Mouse (Mus musculus) thymus, adult 2 months (tissue): ENCODE results near the gene Zfp618.

Experiments used
- CTCF ChIP-seq: fragments of 200-500 bp; IDR thresholded peaks from 2 replicates; pipeline ENCODE4 v1.5.1; 2012; ENCODE audit warnings: mild to moderate bottlenecking, control low read depth, low read length, moderate library complexity, borderline replicate concordance; ENCODE audit not compliant: control insufficient read depth, poor library complexity, insufficient read depth; ENCODE audit errors: extremely low read depth
- POLR2A ChIP-seq: fragments of 200-500 bp; IDR thresholded peaks from 2 replicates; pipeline ENCODE4 v1.6.1; 2012; ENCODE audit warnings: mild to moderate bottlenecking, low read length, control low read depth, moderate library complexity; ENCODE audit not compliant: control insufficient read depth, poor library complexity, insufficient read depth; ENCODE audit errors: extremely low read depth

DNA sequence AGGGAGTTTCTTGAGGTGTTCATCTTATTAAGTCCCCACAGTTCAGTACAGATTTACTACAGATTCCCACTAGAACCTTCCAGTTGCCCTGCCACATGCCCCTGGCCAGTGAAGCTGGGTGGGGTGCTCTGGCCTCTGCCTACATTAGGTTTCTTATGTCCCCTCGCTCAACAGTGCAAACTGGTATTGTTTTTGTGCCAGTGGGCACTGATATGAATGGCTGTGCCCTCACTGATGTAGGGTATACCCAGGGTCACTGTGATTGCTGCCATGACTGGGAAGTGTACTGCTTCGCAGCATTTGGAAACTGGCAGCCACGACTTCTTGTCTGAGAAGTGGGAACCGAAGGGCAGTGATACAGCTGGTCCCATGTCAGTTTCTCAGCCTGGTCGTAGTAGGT, 71.4 kb downstream of the Zfp618 start:
- no peak for TF ChIP-seq CTCF
- no peak for TF ChIP-seq POLR2A
